Mouse (Mus musculus) erythroblast, embryonic 14.5 days (primary cell): Measurements from ENCODE around the gene Anxa11.

ENCODE experiments used
- GATA1 ChIP-seq: IDR thresholded peaks from 2 replicates; pipeline ENCODE4 v1.6.1; 2012; ENCODE audit warnings: low read length, inconsistent platforms, mixed read lengths
- TAL1 ChIP-seq: IDR thresholded peaks from 3 replicates; pipeline ENCODE4 v1.6.1; 2012; ENCODE audit warnings: low read length, inconsistent platforms, mixed read lengths

- TF ChIP-seq TAL1: no peak
- no peak for TF ChIP-seq GATA1
These were observed 2.2 kb upstream of the Anxa11 start for GRCm38 (mm10) chr14:25839791-25840190.
